Mouse (Mus musculus): ENCODE measurements at regions not wholly inside any gene's neighbourhood (a gene's known extent, or its start where the extent isn't known, plus 50 kb on each side); places are given as distances from the start of the nearest gene placed in this dataset.

GRCm38 (mm10) chr4:83122668-83123005 is 70.5 kb upstream of the Frem1 start:
- TF ChIP-seq GABPA (IDR thresholded peaks at IDR 0.05; ENCODE audit: low read depth, low read length) (no peak), RAD21 (IDR thresholded peaks at IDR 0.05; ENCODE audit: low read depth, low read length) (no peak)

Data from MEL (cell line).